In the genomic region with DNA sequence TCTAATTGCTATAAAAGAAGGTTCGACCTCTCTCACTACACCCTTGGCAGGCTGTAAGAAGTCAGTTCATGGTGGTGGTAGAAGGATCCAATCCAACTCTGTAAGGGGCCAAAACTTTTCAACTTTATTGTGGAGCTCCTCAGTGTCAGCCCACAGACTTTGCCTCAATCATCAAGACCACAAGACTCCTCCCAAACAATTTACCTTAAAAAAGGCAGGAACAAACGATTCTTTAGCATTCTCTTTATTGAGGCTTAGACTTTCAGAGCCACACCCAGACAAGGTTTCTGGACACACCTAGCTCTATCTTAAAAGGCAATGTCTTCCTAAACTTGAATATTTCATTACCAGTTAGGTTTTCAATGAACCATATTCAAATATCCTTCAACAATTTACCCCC, we compare ENCODE assay signal across 30 mouse cellular contexts.
"Had no signal": no experiment of that assay in that cellular context is flagged by ENCODE, and none has a peak within 500 bp of the region (broad histone marks: within the 10 kb centered on the region; RNA-seq: fewer than 3 reads in every experiment).

No protein-coding gene starts in this region.

- H3K4me3 ChIP-seq: gastrocnemius, adult 2 months; heart, adult 2 months; heart, embryonic 13.5 days; heart, embryonic 15.5 days; hindbrain, embryonic 13.5 days; hindbrain, embryonic 15.5 days; intestine, embryonic 15.5 days; kidney, embryonic 15.5 days; left cerebral cortex, adult 2 months; limb, embryonic 10.5 days; limb, embryonic 12.5 days; liver, embryonic 13.5 days; liver, embryonic 15.5 days had no signal

- H3K9me3 ChIP-seq: heart, embryonic 15.5 days; intestine, embryonic 15.5 days; limb, embryonic 10.5 days; liver, embryonic 13.5 days; liver, embryonic 15.5 days had no signal

- DNase-seq: gastrocnemius, adult 2 months; gastrocnemius, postnatal 10 days; gastrocnemius, postnatal 36 days; heart, adult 11 months; heart, adult 2 months; heart, postnatal 14 days; heart, postnatal 36 days; kidney, adult 18-20 months; kidney, adult 8-10 months; kidney, postnatal 14 days; kidney, postnatal 36 days; layer of hippocampus, adult 9-11 months; liver; liver, embryonic 13.5 days; liver, postnatal 0 days had no signal

- H3K9ac ChIP-seq: heart, embryonic 13.5 days; heart, embryonic 15.5 days; hindbrain, embryonic 13.5 days; hindbrain, embryonic 15.5 days; intestine, embryonic 15.5 days; kidney, embryonic 15.5 days; limb, embryonic 12.5 days; liver, embryonic 13.5 days; liver, embryonic 15.5 days; liver, postnatal 0 days had no signal

- H3K27ac ChIP-seq: gastrocnemius, adult 2 months; heart, adult 2 months; heart, embryonic 13.5 days; heart, embryonic 15.5 days; hindbrain, embryonic 13.5 days; hindbrain, embryonic 15.5 days; intestine, embryonic 15.5 days; kidney, embryonic 15.5 days; kidney, postnatal 0 days; left cerebral cortex, adult 2 months; limb, embryonic 10.5 days; limb, embryonic 12.5 days; liver, embryonic 13.5 days; liver, embryonic 15.5 days had no signal

- ATAC-seq: inflammation-experienced regulatory T-cells, adult 6 months; intestine, embryonic 15.5 days; intestine, postnatal 0 days; liver, postnatal 0 days had no signal

- H3K4me1 ChIP-seq: heart, embryonic 13.5 days; heart, embryonic 15.5 days; hindbrain, embryonic 13.5 days; hindbrain, embryonic 15.5 days; intestine, embryonic 15.5 days; kidney, embryonic 15.5 days; limb, embryonic 10.5 days; limb, embryonic 12.5 days; liver, embryonic 13.5 days; liver, embryonic 15.5 days had no signal

- H3K27me3 ChIP-seq: heart, embryonic 13.5 days; heart, embryonic 15.5 days; hindbrain, embryonic 13.5 days; hindbrain, embryonic 15.5 days; intestine, embryonic 15.5 days; kidney, embryonic 15.5 days; limb, embryonic 12.5 days; liver, embryonic 13.5 days; liver, embryonic 15.5 days had no signal

- H3K36me3 ChIP-seq: heart, embryonic 13.5 days; heart, embryonic 15.5 days; hindbrain, embryonic 13.5 days; hindbrain, embryonic 15.5 days; intestine, embryonic 15.5 days; kidney, embryonic 15.5 days; limb, embryonic 10.5 days; limb, embryonic 12.5 days; liver, embryonic 13.5 days; liver, embryonic 15.5 days had no signal

- H3K4me2 ChIP-seq: heart, embryonic 11.5 days; heart, embryonic 13.5 days; heart, embryonic 15.5 days; hindbrain, embryonic 13.5 days; hindbrain, embryonic 15.5 days; intestine, embryonic 15.5 days; kidney, embryonic 15.5 days; limb, embryonic 12.5 days; liver, embryonic 11.5 days; liver, embryonic 13.5 days; liver, embryonic 15.5 days had no signal
